Mouse (Mus musculus) induced T-regulatory cell, adult 2 months (primary cell): ENCODE data around the gene Gm17093.
"Not testable (repeated sequence)": the region's sequence is repeated elsewhere in the genome, so short reads cannot be mapped to it uniquely, and the experiment has no call there.

ENCODE experiments used
- DNase-seq: peaks from one replicate; pipeline ENCODE4 v3.0.0-alpha.2; 2012; ENCODE audit warnings: low read depth

Gene Gm17093

DNA sequence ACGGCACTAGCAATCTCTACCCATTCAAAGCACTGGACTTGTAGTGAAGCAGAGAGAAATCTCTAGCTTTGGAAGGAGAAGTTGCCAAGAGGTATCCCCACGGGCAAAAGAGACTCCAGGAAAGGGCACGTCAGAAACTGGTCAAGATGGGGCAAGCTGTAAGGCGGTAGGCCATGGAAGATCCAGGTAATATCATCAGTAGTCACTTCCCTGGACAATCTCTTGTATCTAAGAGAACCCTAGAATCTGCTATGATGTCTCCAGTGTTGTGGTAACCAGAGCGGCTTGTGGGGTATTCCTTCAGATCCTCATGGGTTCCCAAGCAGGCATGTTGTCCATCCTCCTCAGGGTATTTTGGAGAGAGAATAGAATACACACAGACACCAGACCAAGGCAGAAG is at the start of gene Gm17093:
Gene Gm17093 (plus strand): TSS at position 301 of the 400 bp plus-strand sequence.
- not testable (repeated sequence) for DNase-seq

DNA sequence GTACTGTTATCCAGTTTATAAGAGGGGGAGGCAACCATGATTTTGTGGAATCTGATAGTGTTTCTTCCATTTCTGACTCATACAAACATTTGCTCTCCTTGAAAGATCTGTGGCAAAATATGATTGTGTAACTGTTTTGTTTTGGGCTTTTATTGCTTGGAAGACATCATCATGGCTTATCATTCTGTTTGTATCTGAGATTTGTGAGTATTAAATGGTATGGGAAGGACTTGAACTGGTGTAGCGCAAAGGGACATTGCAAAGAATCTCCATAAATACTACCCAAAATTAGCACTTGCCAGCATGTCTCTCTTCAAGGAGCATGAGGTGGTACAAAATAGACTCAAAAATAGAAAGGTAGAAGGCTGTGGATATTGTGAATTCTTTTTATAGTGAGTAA is 25.9 kb upstream of the Gm17093 start, which contains the start of gene BC061237:
Gene BC061237 (plus strand): TSS at position 301 of the 400 bp plus-strand sequence.
- not testable (repeated sequence) for DNase-seq

DNA sequence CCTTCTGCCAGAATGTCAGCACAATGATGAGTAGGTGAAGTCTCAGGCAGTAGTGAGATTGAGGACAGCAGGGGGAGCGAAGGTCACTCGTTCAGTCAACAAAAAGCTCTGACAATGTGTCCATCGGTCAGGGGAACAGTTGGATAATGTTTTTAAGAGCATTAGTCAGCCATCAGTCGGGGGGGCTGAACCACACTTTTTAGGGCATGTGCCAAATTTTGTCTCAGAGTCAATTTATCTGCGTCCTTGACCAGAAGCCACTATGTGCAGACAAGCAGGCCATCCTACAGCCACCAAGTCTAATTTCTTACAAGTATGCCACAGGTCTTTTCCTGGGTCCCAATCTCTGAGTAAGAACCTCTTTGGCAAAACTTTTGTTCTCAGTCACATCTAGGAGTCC is 29.9 kb downstream of the Gm17093 start:
- not testable (repeated sequence) for DNase-seq
